Mouse (Mus musculus): ENCODE results near the gene Tmem165. TPM values are rescaled to one million over a fixed set of nuclear protein-coding genes. Genes with fewer than 3 reads are reported as not detected.
A peak's percentile ranks its signal among the peaks of the same experiment; 100 is the strongest.

Tmem165 gene
- total RNA-seq (2021): 10 to 100 TPM; 33.8 to 34.0 TPM

DNA sequence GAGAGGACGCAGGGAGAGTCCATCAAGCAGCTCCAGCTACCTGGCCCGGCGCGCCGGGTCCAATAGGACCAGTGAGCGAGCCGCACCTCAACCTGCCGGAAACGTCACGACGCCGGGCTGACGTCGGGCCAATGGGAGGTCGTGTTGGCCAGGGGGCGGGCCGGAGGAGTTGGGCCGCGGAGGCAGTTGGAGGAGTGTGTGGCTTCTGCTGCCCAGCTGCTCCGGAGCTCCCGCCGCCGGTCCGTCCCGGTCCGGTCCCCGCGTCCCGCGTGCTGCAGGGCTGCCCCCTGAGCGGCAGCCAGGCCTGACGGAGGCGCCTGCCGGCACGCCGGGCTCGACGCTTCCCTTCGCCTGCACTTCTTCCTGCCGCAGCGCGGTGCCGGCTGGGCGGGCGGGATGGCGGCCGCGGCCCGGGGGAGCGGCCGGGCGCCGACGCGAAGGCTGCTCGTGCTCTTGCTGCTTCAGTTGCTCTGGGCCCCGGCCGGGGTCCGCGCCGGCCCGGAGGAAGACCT lies at the start of gene Tmem165:
Tmem165 (plus strand) TSS at position 131 of the 512 bp plus-strand sequence.
- peak; percentile 86 to 93 for DNase-seq (ENCODE audit: extremely low spot score in 1 of 2, low spot score in 1 of 2)

DNA sequence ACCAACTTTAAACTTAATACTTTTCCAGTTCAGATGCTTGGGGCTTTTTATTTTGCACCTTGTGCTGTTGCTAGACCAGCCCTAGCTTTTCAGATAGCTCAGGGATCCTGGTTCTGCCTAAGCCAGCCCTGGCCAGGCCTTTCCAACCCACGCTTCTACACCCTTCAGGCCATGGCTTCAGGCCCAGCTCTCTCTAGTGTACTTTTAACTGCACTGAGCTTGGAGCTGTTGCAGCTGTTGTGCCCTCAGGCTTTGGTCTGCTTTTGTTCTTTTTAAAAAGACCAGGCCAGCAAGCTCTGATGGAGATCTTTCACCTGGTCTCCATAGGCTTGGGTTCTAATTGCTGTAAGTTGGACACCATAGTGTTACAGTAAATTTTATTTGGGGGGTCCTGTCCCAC lies 48.0 kb upstream of the Tmem165 start:
- no peak for DNase-seq (ENCODE audit: extremely low spot score in 1 of 2, low spot score in 1 of 2)

DNA sequence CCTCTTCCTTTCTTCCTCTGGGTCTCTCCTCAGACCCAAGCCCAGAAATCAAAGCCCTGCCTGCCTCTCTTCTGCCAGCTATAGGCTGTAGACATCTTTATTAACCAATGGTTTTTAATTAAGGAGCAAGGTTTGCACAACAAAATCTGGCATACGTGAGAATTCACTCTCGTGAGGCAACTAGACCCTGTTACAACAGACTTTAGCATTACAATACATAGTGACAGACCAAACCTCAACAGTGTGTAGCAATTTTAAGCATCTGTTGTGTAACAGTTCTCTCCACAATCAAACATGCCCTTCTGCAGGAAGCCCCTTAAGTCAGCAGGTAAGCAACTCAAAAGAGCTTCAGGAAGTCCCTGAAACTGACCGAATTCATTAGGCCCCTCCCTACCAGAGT lies 47.4 kb upstream of the Tmem165 start:
- no peak for DNase-seq (ENCODE audit: extremely low spot score in 1 of 2, low spot score in 1 of 2)

DNA sequence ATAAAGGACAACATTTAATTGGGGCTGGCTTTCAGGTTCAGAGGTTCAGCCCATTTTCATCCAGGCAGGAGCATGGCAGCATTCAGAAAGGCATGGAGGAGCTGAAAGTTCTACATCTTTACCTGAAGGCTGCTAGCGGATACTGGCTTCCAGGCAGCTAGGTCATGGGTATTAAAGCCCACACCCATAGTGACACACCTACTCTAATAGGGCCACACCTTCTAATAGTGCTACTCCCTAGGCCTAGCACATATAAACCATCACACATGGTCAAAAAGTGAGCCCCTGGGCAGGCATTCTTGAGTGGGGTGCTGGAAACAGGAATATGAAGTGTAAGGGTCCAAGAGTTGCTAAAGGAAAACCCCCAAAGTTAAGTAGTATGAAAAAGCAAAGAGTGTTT lies 46.1 kb upstream of the Tmem165 start:
- no peak for DNase-seq (ENCODE audit: extremely low spot score in 1 of 2, low spot score in 1 of 2)

DNA sequence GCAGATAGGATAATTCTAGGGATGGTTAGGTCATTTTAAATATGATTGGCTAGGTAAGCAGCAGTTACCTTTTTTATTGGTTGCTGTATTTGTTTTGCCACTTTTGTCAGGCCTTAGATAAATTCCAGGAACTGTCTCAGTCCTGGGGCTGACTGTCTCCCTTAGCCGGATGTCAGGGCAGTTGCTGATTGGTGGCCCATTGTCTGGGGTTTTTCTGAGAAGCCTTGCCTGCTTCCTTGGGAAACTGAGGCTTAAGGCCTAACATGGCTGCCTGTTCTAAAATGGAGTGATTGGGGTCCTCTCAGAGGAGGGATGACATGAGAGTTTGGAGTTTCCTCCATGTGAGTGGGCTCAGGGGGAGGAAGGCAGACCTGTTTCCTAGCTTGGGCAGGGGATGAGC lies 45.6 kb upstream of the Tmem165 start:
- no peak for DNase-seq (ENCODE audit: extremely low spot score in 1 of 2, low spot score in 1 of 2)

DNA sequence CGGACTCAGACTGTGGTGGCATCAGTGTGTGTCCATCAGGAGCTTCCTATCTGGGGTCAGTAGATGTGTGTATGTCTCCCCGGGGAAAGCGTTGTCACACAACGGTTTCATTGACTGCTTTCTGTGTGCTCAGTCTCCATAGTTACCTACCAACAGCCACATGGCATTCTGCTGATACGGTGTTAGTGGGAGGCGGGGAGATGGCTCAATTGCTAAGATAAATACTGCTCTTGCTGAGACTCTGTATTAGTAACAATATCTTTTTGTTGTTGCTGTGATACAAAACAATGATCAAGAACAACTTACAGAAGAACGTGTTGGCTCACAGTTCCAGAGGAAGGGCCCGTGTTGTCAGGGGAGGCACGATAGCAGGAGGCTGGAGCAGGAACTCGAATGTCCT lies 45.2 kb upstream of the Tmem165 start:
- no peak for DNase-seq (ENCODE audit: extremely low spot score in 1 of 2, low spot score in 1 of 2)

DNA sequence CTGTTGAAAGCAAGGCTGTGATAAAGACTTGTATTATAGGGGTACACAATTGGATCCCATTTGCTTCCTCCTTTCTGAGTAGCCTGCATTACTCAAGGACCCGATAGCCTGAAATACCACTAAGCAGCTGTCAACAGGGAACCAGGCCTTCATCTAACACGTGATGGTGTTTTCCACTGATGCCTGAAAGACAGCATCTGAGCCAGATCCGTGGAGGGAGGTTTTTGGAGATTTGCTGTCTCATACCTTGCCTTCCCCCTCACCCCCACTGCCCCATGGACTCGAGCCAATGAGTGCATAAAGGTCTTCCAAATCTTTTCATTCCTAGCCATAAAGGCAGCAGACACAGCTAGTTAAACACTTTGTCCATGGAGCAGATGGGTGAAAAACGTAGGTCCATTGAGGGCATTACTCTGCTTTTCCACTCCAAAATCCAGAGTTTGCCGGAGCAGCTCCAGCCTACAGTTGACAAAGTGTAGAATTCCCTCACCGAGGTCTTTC lies 44.5 kb upstream of the Tmem165 start:
- no peak for DNase-seq (ENCODE audit: extremely low spot score in 1 of 2, low spot score in 1 of 2)

DNA sequence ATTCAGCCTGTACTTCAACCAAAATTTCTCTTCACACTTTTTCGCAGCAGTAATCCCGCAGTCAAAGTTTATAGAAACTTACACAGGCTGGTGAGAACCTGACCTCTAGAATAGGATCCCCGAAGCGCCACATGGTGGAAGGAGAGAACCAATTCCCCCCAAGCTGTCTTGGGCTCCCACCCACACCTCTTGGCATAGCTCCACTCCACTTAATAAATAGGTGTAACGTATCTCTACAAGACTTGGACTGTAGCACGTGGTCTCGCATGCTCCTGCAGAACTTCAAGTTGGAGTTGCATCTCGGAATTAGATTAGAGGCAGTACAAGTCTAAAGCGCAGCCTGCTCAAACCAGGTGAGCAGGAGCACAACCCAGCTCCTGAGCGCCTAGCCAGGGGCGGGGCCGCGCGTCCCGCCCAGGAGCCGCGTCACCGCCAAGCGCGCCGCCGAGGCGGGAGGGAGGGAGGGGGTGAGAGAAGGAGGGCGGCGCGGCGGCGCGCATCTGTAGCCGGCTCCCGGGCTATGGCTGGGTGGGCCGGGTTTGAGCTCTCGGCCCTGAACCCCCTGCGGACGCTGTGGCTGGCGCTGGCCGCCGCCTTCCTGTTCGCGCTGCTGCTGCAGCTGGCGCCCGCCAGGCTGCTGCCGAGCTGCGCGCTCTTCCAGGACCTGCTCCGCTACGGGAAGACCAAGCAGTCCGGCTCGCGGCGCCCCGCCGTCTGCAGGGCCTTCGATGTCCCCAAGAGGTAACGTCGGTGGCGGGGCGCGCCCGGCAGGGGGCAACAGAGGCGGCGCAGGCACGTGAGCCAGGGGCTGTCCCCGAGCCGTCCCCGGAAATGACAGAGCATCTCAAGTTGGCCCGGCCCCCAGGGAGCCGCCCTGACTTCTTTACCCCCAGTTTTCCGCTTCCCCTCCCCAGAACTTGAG lies 43.6 kb upstream of the Tmem165 start, which contains the start of gene Srd5a3:
Srd5a3 (plus strand) TSS at position 464 of the 922 bp plus-strand sequence.
- peak; percentile 89 to 93 for DNase-seq (ENCODE audit: extremely low spot score in 1 of 2, low spot score in 1 of 2)

DNA sequence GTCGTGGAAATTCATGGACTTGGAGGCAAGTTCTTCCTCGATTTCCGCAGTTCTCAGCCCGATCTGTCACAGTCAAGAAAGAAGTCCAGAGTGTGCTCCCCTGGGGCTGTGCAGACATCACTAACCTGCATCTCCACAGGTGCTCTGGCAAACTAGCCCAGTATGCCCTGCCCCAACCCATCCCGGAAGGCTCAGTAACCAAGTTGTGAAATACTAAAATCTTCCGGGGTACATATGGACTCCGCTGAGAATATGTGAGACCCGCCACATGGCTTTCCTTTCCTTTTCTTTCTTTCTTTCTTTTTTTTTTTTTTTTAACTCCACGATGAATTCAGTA lies 43.0 kb upstream of the Tmem165 start:
- DNase-seq (ENCODE audit: extremely low spot score in 1 of 2, low spot score in 1 of 2): no peak

DNA sequence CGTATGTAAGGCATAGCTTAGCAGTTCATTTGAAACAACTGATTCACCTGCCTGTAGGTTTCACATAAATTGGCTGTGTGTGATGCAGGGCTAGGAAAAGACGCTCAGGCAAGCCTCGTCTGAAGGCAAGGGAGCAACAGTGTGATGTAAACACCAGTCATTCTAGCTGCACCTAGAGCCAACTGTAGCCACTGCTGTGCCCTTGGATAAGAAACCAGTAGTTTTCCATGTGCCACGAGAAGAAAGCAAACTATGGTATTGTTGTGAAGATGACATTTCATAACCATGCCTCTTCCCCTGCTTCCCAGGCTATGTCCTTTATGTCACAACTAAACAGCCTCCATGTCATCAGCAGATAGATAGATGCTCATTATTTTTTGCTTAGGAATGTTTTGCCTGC lies 40.3 kb upstream of the Tmem165 start:
- no peak for DNase-seq (ENCODE audit: extremely low spot score in 1 of 2, low spot score in 1 of 2)

DNA sequence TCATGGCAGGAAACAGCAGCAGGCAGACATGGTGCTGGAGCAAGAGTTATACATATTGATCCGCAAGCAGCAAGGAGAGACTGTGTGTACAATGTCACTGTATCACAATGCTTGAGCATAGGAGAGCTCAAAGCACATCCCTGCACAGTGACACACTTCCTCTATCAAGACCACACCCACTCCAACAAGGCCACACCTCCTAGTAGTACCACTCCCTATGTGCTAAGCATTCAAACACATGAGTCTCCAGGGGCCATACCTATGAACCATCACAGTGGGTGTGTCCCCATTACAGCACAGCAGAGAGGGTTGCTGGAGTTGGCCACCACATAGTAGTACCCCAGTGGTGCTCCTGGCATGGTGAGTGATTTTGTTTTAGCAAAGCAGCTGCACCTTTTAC lies 37.3 kb upstream of the Tmem165 start:
- no peak for DNase-seq (ENCODE audit: extremely low spot score in 1 of 2, low spot score in 1 of 2)

DNA sequence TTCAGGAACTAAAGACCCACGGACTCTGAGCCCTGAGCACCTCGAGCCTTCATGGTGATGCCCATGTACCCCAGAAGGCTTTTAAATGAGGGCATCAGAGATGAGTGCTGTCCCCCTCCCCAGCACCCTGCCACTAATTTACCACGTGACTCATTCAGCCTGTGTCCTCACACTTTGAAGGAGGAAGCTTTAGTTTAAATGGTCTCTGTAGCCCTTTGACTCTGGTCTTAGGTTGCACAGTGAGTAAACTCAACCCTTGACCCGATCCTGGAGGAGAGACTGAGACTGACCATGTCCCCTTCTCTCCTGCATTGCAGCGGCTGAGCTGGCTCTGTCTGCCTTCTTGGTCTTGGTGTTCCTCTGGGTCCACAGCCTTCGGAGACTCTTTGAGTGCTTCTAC lies 34.2 kb upstream of the Tmem165 start:
- no peak for DNase-seq (ENCODE audit: extremely low spot score in 1 of 2, low spot score in 1 of 2)

DNA sequence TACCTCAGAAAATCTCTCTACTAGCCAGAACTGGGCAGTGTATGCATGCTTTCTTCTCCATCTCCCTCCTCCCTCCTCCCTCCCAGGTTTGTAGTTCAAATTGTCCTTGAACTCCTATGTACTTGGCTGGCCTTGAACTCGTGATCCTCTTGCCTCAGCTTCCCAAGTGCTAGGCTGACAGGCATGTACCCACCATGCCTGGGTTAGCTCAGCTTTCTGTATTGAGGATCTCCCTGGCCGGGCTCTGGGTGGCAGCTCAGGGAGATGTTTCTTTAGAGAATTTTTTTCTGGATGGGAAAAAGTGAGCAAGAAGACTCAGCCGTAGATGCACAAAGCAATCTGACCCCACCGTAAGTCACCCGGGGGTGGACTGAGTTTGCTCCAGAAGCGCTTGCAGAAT lies 30.7 kb upstream of the Tmem165 start:
- DNase-seq (ENCODE audit: extremely low spot score in 1 of 2, low spot score in 1 of 2): no peak

DNA sequence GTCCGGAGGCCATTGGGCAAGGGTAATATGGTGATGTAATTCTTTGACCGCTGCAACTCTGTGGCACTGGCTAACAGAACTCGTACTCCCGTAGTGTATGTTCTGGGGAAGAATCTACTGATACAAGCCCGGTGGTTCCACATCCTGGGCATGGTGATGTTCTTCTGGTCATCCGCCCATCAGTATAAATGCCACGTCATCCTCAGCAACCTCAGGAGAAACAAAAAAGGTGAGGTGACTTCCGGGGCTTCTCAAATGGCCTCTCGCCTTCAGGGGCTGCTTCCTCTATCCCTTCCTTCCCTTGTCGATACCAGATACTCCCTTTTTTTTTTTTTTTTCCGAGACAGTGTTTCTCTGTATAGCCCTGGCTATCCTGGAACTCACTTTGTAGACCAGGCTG lies 30.2 kb upstream of the Tmem165 start:
- no peak for DNase-seq (ENCODE audit: extremely low spot score in 1 of 2, low spot score in 1 of 2)

DNA sequence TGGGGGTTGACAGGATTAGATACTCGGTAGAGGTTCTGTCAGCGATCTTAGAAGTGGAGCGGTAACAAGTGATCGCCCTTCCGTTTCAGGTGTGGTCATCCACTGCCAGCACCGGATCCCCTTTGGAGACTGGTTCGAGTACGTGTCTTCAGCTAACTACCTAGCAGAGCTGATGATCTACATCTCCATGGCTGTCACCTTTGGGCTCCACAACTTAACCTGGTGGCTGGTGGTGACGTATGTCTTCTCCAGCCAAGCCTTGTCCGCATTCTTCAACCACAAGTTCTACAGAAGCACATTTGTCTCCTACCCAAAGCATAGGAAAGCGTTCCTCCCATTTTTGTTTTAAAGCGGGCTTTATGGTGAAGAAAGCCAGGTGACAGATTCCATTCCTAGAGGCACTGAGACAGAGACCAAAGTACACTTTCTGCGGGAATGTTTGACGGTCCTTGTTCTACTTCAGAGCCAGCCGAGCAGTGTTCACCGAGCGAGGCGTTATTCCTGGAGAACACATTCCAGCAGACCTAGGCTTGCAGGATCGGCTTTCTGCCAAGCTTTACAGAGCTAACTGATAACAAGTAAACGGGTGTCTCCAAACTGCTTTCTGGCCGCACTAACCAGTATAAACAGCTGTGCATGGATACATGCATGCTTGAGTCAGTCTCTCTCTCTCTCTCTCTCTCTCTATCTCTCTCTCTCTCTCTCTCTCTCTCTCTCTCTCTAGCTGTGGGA lies 29.1 kb upstream of the Tmem165 start:
- no peak for DNase-seq (ENCODE audit: extremely low spot score in 1 of 2, low spot score in 1 of 2)

DNA sequence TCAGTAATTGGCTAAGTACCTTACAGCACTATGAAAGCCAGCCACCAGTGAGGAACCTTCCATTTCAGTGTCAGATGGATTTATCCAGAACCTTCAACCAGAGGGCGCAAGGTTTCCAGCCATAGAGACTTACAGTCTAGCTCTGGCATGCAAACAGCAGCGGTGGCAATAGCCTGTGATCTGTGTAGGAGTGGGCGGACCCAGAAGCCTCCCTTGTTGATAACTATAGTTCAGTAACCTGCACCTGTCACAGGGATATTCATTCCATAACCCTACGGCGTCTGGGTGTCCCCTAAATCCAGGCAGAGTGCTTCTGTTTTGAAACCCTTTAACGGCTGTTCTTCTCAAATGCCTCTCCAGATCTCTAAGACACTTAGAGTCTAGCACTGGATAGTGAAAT lies 24.1 kb upstream of the Tmem165 start:
- no peak for DNase-seq (ENCODE audit: extremely low spot score in 1 of 2, low spot score in 1 of 2)

DNA sequence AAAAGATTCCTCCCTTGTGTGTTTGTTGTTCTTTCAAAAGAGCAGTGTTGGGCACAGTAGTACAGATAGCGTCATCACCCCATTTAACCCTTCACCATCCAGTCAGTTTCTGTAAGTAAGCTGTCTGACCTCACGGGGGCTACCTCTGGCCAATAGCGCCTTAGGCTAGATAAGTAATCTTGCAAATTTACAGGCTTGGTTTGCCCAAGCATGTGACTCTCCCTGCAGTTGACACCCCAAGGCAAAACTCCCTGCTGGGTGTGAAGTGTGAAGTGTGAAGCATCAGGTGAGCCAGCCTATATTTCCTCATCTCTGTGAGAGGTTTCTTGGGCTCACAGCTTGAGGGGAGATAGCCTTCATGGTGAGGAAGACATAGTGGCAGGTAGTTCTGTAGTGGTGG lies 23.6 kb upstream of the Tmem165 start:
- DNase-seq (ENCODE audit: extremely low spot score in 1 of 2, low spot score in 1 of 2): no peak

DNA sequence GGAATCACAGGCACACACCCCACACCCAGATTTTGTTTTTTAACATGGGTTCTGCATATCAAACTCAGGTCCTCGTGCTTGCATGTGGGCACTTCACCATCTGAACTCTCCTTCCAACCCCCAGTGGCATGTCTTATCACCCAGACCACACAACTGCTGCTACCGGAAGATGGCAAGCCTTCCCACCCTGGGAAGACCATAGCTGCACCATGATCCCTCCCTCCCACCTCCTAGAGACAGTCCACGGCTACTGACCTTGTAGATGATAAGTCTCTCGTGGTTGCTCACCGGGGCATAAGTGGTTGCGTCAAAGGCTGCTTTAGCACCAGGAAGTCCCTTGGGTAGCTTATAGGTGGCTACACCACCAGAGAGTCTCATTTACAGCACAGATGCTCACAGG lies 22.2 kb upstream of the Tmem165 start:
- DNase-seq (ENCODE audit: extremely low spot score in 1 of 2, low spot score in 1 of 2): no peak

DNA sequence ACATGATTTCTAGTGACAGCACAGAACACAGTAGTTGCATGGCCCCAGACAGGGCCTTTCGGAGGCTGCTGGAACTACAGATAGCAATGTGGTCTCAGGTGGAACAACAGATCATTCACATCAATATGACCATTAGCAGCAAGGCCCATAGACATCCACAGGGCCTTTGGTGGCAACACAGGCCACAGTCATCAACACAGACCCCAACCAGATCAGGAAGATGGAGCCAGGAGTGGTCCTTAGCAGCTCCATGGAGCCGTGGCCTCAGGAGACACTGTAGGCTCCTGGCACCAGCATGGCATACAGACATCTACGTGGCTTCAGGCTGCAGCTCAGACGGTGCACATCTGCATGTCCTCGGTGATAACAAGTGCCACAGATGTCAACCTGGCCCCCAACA lies 20.8 kb upstream of the Tmem165 start:
- DNase-seq (ENCODE audit: extremely low spot score in 1 of 2, low spot score in 1 of 2): no peak

DNA sequence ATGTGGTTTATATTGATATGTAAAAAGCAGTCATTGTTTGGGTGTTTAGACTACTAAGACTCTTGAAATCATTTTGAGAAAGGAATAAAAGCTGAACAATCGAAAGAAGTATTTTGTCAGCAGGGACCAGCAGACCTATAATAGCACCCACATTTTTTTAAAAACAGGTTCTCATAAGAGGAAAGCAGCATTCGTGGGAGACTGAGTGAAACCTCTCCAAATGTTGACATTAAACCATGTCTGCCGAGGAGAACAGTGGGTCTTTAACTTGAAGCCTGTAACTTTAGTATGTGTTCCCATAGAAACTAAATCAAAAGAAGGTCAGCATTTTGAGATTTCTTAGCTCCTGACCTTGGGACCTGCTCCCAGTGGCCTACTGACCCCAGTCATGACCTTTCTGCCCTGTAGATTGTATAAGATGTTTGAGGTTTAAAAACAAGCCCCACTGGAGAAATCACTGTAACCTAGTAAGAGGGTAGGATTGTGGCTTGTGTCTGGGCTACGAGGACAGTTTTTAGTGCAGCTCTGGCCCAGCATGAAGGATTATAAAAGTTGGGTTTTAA lies 19.8 kb upstream of the Tmem165 start:
- no peak for DNase-seq (ENCODE audit: extremely low spot score in 1 of 2, low spot score in 1 of 2)

DNA sequence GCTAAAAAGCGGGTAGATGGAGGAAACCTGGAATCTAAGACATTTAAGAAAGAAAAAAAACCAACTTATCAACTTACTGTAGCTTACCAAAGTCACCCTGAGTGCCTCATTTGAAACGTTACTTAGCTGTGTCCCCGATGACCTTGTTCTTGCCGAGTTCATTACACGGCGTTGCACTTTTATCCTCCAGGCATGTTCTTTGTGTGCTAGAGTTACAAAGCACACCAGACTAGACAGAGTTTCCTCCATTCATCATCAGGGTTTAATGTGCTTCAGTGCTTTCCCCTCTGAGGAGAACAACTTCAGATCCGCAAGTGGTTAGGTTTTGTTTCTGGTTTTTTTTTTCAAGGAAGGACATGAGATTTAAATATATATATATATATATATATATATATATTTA lies 18.9 kb upstream of the Tmem165 start:
- DNase-seq (ENCODE audit: extremely low spot score in 1 of 2, low spot score in 1 of 2): no peak
